Mouse (Mus musculus): ENCODE data around the gene Ube2j2. TPM values are rescaled to one million over a fixed set of nuclear protein-coding genes. Genes with fewer than 3 reads are reported as not detected.
A peak's percentile ranks its signal among the peaks of the same experiment; 100 is the strongest.

Gene Ube2j2
- polyA plus RNA-seq, 1 experiment from 2014 or later = 42.2 TPM

DNA sequence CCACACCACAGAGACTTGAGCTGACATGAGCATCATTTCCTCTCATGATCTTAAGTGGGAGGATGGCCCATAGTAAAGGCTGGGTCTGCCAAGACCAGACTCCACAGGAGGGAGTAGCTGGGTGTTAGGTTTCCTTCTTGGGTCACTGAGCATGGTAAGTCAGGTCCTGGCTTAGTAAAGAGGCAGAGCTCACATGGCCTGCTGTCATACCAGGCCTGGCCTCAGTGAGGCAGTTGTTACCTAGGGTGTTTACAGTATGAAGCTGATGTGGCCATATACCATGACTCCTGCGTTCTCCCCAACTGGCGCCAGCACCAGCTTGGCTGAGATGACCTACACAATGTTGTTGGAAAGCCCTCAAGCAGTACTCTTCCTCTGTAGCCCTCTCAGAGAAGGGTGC, 29.6 kb downstream of the Ube2j2 start:
- no peaks in the 10 kb centered on the region for H3K36me3 ChIP-seq (ENCODE audit: control insufficient read depth, insufficient read depth)
- no peak overlapping the region for H3K9ac ChIP-seq (ENCODE audit: low read depth, low read length)
- no peaks in the 10 kb centered on the region for H3K9me3 ChIP-seq (replicated peaks; ENCODE audit: control insufficient read depth, low read length)
- H3K4me2 ChIP-seq (ENCODE audit: low read depth, low read length) = no peak overlapping the region
- no peaks in the 10 kb centered on the region for H3K27me3 ChIP-seq (ENCODE audit: control insufficient read depth, insufficient read depth, low read depth, low read length)
- H3K4me3 ChIP-seq (ENCODE audit: low read depth, low read length) = no peak overlapping the region
- WGBS (ENCODE audit: insufficient replicate concordance) = 76% methylated on average over 2 of the region's 2 CpGs
- no peak overlapping the region for H3K27ac ChIP-seq (ENCODE audit: low read length)
- H3K4me1 ChIP-seq (ENCODE audit: control insufficient read depth, low read depth, low read length) = peaks cover 19% of the 10 kb centered on the region
- no peak for ATAC-seq (ENCODE audit: low read depth)

DNA sequence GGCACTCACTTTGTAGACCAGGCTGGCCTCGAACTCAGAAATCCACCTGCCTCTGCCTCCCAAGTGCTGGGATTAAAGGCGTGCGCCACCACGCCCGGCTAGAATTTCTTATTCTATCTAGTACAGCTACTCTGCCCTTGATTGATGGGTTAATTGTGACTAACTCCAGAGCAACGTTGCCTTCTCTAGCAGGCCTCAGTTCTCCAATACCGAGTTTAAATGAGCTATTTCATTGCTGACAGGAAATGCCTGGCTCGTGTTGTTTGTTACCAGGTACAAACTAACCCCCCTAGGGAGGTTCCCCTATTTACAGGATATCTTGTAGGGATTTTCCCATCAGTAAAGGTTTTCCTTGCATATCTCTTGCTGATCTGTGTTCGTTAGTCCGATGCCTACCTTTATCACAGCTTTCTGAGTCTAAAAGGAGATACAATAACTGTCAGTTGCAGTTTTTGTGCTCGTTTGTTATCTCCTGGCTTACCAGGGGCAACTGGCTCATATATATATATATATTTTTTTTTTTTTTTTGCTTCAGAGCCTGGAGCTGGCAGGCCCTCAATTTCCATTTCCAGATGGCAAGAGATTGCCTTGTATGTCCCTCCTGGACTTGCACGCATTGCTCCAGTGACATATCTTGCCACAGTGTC, 37.9 kb downstream of the Ube2j2 start:
- Histone ChIP-seq H3K4me1 (ENCODE audit: control insufficient read depth, low read depth, low read length) (no peaks in the 10 kb centered on the region), H3K4me3 (ENCODE audit: low read depth, low read length) (no peak overlapping the region), H3K9me3 (replicated peaks; ENCODE audit: control insufficient read depth, low read length) (no peaks in the 10 kb centered on the region), H3K27ac (ENCODE audit: low read length) (no peak overlapping the region), H3K27me3 (ENCODE audit: control insufficient read depth, insufficient read depth, low read depth, low read length) (no peaks in the 10 kb centered on the region; the same call in 1 of the 2 replicates), H3K4me2 (ENCODE audit: low read depth, low read length) (no peak overlapping the region), H3K9ac (ENCODE audit: low read depth, low read length) (no peak overlapping the region), H3K36me3 (ENCODE audit: control insufficient read depth, insufficient read depth) (no peaks in the 10 kb centered on the region)
- 35% methylated on average over 12 of the region's 12 CpGs for WGBS (ENCODE audit: insufficient replicate concordance)
- ATAC-seq (ENCODE audit: low read depth) = no peak

DNA sequence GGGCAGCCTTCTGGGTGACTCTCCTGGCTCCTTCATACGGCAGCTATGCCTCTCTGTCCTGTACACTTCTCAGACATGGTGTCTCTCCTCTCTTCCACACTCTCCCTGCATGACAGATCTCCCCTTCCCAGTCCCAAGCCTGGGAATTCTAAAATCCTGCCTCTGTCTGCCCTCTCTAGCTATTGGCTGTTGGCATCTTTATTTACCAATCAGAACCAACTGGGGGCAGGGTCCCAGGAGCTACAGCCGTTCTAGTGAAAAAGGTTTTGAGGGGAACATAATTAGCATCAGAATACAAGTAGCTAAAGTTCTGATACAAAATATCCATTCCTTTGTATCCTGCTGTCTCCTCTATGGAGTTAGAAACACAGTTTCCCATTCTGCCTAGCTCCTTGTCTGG, 40.2 kb downstream of the Ube2j2 start:
- ATAC-seq (ENCODE audit: low read depth) = no peak
- Histone ChIP-seq H3K4me1 (ENCODE audit: control insufficient read depth, low read depth, low read length) (peaks cover 10% of the 10 kb centered on the region), H3K36me3 (ENCODE audit: control insufficient read depth, insufficient read depth) (no peaks in the 10 kb centered on the region), H3K27me3 (ENCODE audit: control insufficient read depth, insufficient read depth, low read depth, low read length) (no peaks in the 10 kb centered on the region; the same call in 1 of the 2 replicates), H3K4me2 (ENCODE audit: low read depth, low read length) (no peak overlapping the region), H3K4me3 (ENCODE audit: low read depth, low read length) (no peak overlapping the region), H3K27ac (ENCODE audit: low read length) (no peak overlapping the region), H3K9ac (ENCODE audit: low read depth, low read length) (no peak overlapping the region), H3K9me3 (replicated peaks; ENCODE audit: control insufficient read depth, low read length) (no peaks in the 10 kb centered on the region)
- WGBS (ENCODE audit: insufficient replicate concordance) = 40% methylated on average over 2 of the region's 2 CpGs

DNA sequence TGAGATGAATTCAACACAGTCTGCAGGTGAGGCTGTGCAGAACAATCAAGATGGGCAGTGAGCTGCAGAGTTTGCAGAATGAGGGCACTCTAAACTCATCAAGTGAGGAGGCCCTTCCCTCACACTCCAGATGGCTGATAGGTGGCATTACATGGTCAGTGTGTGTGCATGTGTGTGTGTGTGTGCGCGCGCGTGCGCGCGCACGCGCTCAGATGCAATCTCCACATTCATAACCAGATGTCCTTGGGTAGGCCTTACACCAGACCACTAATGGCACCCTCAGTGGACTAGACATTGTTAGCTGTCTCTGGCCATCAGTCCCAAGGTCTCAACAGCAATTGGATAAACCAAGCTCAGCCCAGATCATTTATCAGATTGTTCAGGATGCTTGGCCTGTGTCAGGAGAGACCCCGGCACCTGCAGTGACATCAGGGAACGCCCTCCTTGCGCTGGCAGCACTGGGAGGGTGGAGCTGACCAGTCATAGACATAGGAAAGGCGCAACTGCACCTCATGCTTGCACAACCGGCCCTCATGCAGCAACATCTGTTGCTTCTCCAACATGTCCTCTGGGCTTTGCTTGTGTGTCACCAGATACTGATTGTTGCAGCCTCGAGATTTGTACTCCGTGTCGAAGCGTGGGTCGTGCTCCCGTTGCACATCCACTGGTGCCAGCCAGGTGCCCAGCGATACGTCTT, 47.7 kb downstream of the Ube2j2 start:
- Histone ChIP-seq H3K4me1 (ENCODE audit: control insufficient read depth, low read depth, low read length) (peaks cover 54% of the 10 kb centered on the region), H3K4me3 (ENCODE audit: low read depth, low read length) (peak overlapping the region; percentile 85), H3K36me3 (ENCODE audit: control insufficient read depth, insufficient read depth) (peaks cover 2% of the 10 kb centered on the region; the same call in 1 of the 2 replicates), H3K4me2 (ENCODE audit: low read depth, low read length) (peak overlapping the region; percentile 100), H3K27me3 (ENCODE audit: control insufficient read depth, insufficient read depth, low read depth, low read length) (no peaks in the 10 kb centered on the region), H3K9me3 (replicated peaks; ENCODE audit: control insufficient read depth, low read length) (no peaks in the 10 kb centered on the region), H3K27ac (ENCODE audit: low read length) (peak overlapping the region; percentile 89), H3K9ac (ENCODE audit: low read depth, low read length) (peak overlapping the region; percentile 83)
- 64% methylated on average over 22 of the region's 22 CpGs for WGBS (ENCODE audit: insufficient replicate concordance)
- ATAC-seq (ENCODE audit: low read depth) = no peak

DNA sequence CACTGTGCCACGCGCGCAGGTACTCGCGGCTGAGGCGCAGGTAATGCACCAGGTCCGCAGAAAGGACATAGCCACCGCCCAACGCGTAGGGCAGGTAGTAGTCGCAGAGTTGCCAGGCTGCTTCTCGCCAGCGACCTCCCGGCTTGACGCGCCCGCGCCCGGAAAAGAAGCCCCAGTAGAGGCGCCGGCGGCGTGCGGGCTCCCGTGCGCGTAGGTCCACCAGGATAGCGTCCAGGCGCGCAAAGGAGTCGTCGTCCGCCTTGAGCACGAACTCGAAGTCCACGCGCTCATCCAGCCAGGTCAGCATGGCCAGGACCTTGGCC, 48.2 kb downstream of the Ube2j2 start:
- H3K36me3 ChIP-seq (ENCODE audit: control insufficient read depth, insufficient read depth) = peaks cover 6% of the 10 kb centered on the region; the same call in 1 of the 2 replicates
- WGBS (ENCODE audit: insufficient replicate concordance) = 25% methylated on average over 37 of the region's 37 CpGs
- peak overlapping the region; percentile 83 for H3K9ac ChIP-seq (ENCODE audit: low read depth, low read length)
- H3K4me1 ChIP-seq (ENCODE audit: control insufficient read depth, low read depth, low read length) = peaks cover 54% of the 10 kb centered on the region
- no peaks in the 10 kb centered on the region for H3K27me3 ChIP-seq (ENCODE audit: control insufficient read depth, insufficient read depth, low read depth, low read length)
- no peaks in the 10 kb centered on the region for H3K9me3 ChIP-seq (replicated peaks; ENCODE audit: control insufficient read depth, low read length)
- peak overlapping the region; percentile 89 for H3K27ac ChIP-seq (ENCODE audit: low read length)
- peak overlapping the region; percentile 85 for H3K4me3 ChIP-seq (ENCODE audit: low read depth, low read length)
- no peak for ATAC-seq (ENCODE audit: low read depth)
- peak overlapping the region; percentile 100 for H3K4me2 ChIP-seq (ENCODE audit: low read depth, low read length)

DNA sequence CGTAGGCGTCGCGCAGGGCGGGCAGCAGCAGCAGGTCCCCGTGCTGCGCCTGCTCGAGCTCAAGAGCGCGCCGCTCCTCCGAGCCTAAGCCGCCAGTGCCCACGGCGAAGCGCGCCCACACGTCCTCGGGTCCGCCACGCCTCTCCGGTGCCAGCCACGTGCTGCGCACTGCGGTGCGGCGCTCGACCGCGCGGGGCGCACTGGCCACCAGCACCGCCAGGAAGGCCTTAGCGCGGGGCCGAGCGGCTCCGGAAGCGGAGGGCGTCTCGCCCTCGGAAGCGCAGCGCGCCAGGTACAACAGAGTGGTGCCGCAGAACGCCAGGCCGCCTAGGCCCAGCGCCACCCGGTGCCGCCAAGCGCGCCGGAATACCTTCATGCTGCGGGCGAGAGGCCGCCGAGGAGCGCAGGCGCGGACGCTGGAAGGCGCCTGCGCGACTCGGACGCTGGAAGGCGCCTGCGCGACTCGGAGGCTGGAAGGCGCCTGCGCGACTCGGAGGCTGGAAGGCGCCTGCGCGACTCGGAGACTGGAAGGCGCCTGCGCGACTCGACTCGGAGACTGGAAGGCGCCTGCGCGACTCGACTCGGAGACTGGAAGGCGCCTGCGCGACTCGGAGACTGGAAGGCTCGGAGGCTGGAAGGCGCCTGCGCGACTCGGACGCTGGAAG, 48.7 kb downstream of the Ube2j2 start, which contains the start of the genes B3galt6 and Sdf4:
B3galt6 (minus strand) TSS at position 409 of the 665 bp plus-strand sequence.
Sdf4 (plus strand) TSS at position 632 of the 665 bp plus-strand sequence.
- peak; percentile 81 for ATAC-seq (ENCODE audit: low read depth)
- H3K4me3 ChIP-seq (ENCODE audit: low read depth, low read length) = peak within 1 kb of the TSS; percentile 85
- H3K27me3 ChIP-seq (ENCODE audit: control insufficient read depth, insufficient read depth, low read depth, low read length) = no peaks in the 10 kb centered on the region
- H3K9ac ChIP-seq (ENCODE audit: low read depth, low read length) = peak within 1 kb of the TSS; percentile 91
- peak within 1 kb of the TSS; percentile 98 for H3K27ac ChIP-seq (ENCODE audit: low read length)
- no peaks in the 10 kb centered on the region for H3K9me3 ChIP-seq (replicated peaks; ENCODE audit: control insufficient read depth, low read length)
- WGBS (ENCODE audit: insufficient replicate concordance) = under 1% methylated on average over 99 of the region's 99 CpGs
- peaks cover 6% of the 10 kb centered on the region; the same call in 1 of the 2 replicates for H3K36me3 ChIP-seq (ENCODE audit: control insufficient read depth, insufficient read depth)
- H3K4me2 ChIP-seq (ENCODE audit: low read depth, low read length) = peak within 1 kb of the TSS; percentile 100
- H3K4me1 ChIP-seq (ENCODE audit: control insufficient read depth, low read depth, low read length) = peaks cover 54% of the 10 kb centered on the region

DNA sequence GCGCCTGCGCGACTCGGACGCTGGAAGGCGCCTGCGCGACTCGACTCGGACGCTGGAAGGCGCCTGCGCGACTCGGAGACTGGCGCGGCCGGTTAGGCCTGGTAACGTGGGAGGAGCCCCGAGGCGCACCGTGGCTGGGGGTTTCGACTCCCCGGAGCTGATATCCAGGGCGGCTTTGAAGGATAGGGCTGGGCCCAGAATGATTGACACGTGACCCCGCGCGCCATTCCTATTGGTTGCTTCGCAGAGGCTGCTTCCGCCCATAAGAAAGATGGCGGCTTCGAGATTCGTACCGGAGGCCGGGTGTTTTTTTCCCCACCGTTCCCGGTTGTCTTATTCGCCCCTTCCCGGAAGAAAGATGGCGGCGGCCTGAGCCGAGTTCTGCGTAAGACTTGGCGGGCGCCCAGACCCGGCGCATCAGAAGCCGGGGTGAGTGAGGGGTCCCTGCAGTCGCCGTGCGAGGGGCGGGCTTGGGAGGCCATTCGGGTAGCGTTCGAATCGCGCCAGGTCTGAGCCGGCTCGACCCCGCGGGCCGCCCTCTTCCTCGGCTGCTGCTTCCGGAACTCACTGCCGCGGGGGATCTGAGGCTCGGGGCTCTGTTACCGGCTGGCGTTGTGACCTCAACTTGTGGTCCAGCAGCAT, 49.4 kb downstream of the Ube2j2 start:
- Histone ChIP-seq H3K27me3 (ENCODE audit: control insufficient read depth, insufficient read depth, low read depth, low read length) (no peaks in the 10 kb centered on the region), H3K36me3 (ENCODE audit: control insufficient read depth, insufficient read depth) (peaks cover 11% of the 10 kb centered on the region), H3K4me1 (ENCODE audit: control insufficient read depth, low read depth, low read length) (peaks cover 52% of the 10 kb centered on the region), H3K27ac (ENCODE audit: low read length) (peak overlapping the region; percentile 98), H3K9me3 (replicated peaks; ENCODE audit: control insufficient read depth, low read length) (no peaks in the 10 kb centered on the region), H3K4me2 (ENCODE audit: low read depth, low read length) (peak overlapping the region; percentile 81), H3K4me3 (ENCODE audit: low read depth, low read length) (peak overlapping the region; percentile 85), H3K9ac (ENCODE audit: low read depth, low read length) (peak overlapping the region; percentile 91)
- under 1% methylated on average over 70 of the region's 70 CpGs for WGBS (ENCODE audit: insufficient replicate concordance)
- ATAC-seq (ENCODE audit: low read depth) = peak; percentile 79

DNA sequence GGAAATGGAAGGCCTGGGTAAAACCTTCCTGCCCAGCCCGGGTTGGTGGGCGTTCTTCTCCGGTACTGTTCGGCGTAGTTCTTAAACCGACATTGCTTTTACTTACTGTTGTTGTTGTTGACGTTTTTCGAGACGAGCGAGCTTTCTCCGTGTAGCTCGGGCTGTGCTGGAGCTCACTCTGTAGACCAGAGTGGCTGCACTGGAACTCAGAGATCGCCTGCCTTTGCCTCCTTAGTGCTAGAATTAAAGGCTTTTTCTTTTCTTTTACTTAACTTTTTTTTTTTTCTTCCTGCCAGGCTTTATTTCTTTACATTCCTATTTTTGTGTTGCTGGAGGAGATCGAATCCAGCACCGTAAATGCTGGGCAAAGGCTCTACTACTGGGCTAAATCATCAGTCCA, 50.0 kb downstream of the Ube2j2 start:
- H3K36me3 ChIP-seq (ENCODE audit: control insufficient read depth, insufficient read depth) = peaks cover 12% of the 10 kb centered on the region
- H3K9me3 ChIP-seq (replicated peaks; ENCODE audit: control insufficient read depth, low read length) = no peaks in the 10 kb centered on the region
- ATAC-seq (ENCODE audit: low read depth) = no peak
- H3K27ac ChIP-seq (ENCODE audit: low read length) = peak overlapping the region; percentile 98
- peak overlapping the region; percentile 81 for H3K4me2 ChIP-seq (ENCODE audit: low read depth, low read length)
- WGBS (ENCODE audit: insufficient replicate concordance) = 4% methylated on average over 15 of the region's 15 CpGs
- H3K27me3 ChIP-seq (ENCODE audit: control insufficient read depth, insufficient read depth, low read depth, low read length) = no peaks in the 10 kb centered on the region
- H3K4me1 ChIP-seq (ENCODE audit: control insufficient read depth, low read depth, low read length) = peaks cover 46% of the 10 kb centered on the region
- H3K4me3 ChIP-seq (ENCODE audit: low read depth, low read length) = peak overlapping the region; percentile 85
- peak overlapping the region; percentile 91 for H3K9ac ChIP-seq (ENCODE audit: low read depth, low read length)
